Mouse (Mus musculus) layer of hippocampus, postnatal 10 days (tissue): ENCODE results near the gene Pomt1. TPM values are rescaled to one million over a fixed set of nuclear protein-coding genes. Genes with fewer than 3 reads are reported as not detected.
A peak's percentile ranks its signal among the peaks of the same experiment; 100 is the strongest.

Experiments
- DNase-seq, 2 experiments: peaks; one replicate each; pipeline ENCODE4 v3.0.0; 2021; ENCODE audit warnings: low spot score in 2 of 2
- total RNA-seq, 2 experiments: library from RNA; stranded (reverse); gene quantifications; 2 replicates each; pipeline ENCODE4 v1.2.3; 2021

Gene Pomt1
- total RNA-seq, 2 experiments from 2014 or later: 28.2 to 28.5 TPM

DNA sequence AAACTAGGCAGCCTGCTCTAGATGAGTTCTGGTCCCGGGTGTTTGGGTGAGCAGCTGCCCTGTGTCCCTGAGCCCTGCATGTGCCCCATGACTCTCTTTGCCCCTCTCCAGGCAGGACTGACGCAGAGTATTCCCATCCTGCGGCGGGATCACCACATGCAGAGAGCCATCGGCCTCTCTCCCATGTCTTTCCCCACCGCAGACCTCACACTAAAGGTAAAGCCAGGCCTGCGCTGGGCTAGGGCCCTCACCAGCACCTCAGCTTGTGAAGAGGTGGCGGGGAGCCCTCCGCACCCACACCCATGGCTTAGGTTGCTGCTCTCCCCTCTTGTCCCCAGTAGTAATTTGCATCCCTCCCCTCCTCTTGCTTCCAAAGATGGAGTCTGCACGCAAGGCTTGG is 15.4 kb upstream of the Pomt1 start:
- DNase-seq: no peak

DNA sequence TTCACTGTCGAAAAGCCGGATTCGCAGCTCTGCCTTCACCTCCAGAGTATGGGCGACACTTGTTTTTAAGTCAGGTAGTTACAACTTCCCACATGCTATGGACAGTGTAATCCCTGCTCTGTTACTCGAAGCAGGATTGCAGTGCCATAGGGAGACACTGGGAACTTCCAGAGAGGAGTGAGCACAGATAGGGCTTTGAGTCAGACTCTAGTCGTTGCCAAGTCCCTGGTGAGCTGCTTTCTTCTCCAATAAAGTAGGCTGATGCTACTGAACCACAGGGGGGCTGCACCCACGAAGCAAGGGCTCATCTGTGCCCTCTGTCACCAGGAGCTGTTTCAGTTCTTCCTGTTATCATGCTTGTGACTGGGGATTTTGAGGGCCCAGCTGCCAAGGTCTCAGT is 14.8 kb upstream of the Pomt1 start:
- DNase-seq: no peak

DNA sequence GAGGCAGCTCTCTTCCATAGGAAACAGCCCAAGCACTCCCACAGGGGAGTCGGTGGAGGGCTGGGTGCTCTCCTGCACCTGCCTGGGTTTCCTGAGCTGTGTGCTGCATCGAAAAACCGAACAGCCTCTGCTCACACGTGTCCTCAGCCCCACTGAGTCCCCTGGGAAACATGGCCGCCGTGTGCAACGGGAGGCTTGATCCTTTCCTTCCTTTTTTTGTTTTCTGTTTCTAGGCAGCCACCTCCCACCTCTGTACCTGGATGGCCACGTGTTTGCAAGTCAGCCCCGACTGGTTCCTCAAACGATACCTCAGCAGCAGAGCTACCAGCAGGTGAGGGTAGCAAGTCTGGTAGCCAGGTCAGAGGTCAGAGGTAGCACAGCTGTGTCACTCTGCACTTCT is 14.3 kb upstream of the Pomt1 start:
- DNase-seq: no peak

DNA sequence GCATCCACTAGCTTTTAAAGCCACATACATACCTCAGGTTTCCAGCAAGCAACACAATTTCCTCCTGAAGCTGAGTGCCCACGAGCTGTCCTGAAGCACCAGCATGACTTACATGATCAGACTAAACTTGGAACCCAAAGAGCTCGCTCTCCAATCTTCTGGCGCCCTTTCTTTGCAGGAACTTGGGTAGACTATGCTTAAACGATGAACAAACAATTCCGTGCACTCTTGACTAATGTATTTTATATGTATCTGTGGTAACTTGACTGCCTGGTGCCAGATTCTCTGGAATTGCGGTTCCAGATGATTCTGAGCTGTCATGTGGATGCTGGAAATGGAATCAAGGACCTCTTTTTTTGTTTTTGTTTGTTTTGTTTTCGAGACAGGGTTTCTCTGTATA is 957 bp upstream of the Pomt1 start:
- no peak for DNase-seq

DNA sequence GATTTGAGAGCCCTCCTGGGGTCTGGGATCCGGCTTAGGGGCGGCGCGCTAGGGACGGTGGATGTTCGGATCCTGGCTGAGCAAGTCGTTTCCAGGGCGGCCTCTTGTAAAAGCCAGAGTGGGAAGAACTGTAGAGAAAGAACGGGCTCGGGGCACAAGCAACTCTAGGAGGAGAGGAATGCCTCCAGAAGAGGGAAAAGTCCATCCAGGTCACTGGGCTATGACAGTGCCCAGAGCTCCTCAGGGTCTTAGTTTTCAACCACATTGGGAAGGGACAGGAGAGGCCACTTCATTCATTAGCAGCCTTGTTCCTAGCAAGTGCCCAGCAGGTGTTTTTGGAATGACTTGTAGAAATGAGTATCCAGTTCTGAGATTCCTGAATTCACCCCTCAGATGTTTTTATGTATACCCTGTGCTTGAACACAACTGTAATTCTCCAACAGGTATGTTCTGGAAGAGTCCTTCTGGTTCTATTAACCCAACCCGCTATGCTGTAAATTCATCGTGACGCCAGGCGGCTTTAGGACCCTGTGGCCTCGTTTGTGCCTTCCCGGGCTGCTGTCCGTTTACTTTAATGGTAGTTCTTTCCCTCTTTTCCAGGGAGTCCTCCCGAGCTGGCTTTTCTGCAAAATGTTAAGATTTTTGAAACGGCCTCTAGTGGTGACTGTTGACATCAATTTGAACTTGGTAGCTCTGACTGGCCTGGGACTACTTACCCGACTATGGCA is 534 bp downstream of the Pomt1 start:
- DNase-seq: peak; percentile 33 to 52

DNA sequence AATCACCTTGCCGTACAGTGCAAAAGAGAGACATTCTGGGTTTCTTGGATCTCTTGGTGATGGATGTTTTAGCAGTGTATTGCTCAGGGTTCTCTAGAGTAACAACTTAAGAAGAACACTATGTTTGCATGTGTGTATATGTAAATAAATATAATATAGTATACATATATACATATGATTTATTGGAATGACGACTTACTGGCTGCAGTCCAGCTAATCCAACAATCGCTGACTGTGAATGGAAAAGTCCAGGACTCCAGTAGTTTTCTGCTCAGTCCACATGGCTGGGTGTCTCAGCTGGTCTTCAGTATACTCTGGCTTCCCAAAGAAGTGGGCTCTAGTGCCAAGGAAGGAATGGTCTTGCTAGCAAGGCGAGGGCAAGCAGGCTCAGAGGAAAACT is 1.2 kb downstream of the Pomt1 start:
- DNase-seq: no peak

DNA sequence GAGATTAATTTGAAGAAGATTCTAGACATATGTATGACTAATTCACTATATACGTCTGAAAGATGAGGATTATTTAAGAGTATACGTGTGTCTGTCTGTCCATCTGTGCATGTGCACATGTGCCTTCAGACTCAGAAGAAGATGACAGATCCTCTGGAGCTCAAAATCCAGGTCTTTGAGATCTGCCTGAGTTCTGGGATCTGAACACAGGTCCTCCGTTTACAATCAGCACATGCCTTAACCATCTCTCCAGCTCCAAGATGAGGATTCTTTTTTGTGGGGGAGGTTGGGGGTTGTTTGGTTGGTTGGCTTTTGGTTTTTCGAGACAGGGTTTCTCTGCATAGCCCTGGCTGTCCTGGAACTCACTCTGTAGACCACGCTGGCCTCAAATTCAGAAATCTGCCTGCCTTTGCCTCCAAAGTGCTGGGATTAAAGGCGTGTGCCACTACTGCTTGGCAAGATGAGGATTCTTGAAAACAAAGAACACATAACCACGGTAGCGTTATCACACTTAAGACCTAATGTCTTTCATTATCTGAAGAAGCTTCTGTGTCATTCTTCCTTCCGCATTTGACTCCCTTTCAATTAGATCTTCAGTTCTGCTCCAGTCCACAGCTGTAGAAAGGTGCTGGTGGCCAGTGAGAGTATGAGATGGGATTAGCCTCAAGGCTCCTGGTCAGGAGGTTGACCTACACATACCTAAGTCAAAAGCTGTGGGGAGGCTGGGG is 2.5 kb downstream of the Pomt1 start:
- DNase-seq: no peak

DNA sequence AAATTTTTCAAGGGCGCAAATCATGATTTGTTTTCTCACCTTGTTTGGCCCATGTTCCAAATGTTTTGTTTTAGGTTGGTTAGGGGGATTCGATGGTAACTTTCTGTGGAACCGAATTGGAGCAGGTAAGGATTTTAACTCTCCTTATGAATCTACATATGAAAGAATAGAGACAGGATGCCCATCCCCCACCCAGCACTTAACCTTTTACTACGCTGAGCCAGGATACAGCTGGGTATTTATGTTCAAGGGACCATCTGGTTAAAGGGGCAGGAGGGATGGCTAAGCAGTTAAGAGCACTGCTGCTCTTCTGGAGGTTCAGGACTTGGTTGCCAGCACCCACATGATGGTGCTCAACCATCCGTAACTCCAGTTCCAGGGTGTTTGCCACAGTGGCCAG is 4.2 kb downstream of the Pomt1 start:
- DNase-seq: no peak

DNA sequence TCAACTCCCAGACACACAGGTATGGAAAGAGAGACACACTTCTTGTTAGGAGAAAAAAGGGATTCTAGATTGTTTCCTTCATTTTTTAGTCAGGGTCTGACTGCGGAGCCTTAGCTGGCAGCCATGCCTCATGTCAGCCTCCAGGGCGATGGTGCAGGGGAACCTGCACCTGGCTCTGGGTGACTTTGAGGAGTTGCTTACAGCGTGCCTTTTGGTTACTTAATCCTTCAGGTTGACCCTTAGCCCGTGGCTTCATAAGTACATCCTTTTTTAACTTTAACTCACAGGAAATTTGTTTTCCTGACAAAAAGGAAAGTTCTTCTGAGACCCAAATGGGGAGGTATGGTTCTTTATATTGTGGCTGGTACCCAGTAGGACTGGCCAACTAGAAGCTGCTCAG is 6.6 kb downstream of the Pomt1 start:
- no peak for DNase-seq

DNA sequence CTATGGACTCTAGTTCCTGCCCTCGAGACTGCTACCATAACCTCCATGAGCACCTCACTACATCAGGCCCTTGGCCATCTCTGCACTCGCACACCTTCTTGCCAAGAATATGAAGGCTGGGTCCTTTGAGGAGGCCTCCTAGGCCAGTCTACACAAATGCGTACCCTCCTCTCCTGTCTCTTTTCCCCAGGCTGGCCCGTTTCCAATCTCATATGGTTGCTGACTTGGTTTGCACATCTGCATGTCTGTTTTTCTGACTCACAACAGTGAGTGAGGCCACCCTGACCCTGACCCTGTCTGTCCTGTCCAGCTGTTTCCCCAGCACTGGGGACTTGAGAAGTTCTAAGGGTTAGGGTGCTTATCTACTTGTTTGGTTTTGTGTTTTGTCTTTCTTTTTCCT is 10.4 kb downstream of the Pomt1 start:
- DNase-seq: no peak

DNA sequence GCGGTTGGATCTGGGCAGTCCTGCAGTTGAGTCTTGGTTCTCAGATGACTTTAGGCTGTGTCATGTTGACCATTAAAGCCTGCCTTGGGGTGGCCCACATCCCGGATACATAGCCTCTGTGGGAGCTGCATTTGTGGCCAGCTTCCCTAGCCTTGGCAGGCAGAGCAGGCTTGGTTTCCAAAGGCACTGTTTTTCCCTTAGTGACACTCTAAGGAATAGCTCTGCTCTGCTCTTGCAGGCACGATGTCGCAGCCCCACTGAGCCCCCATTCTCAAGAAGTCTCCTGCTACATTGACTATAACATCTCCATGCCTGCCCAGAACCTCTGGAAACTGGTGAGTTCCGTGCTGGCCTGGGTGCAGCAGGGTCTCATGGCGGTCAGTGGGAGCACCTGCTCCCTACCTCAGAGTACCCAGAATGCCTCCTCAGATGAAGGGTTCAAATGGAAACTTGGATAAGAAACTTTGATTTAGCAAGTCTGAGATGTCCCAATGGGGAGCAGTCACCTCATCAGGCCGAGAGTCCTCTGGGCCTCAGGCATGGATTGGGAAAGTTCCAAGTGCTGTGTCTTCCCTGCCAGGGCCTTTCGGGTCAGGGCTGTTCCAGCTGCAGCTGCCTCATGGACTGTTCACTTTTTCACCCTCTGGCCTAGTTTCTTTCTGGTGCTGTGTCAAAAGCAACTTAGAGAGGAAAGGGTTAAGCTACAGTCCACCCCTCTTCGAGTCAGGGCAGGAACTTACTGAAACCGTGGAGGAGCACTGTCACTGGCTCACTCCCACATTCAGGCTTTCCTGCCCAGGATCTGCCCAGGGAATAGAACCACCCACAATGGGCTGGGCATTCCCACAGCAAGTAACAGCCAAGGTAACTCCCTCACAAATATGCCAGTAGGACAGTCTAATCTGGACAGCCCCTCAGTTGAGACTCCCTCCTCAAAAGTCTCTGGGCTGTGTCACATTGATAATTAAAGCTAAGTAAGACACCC is 12.3 kb downstream of the Pomt1 start:
- no peak for DNase-seq

DNA sequence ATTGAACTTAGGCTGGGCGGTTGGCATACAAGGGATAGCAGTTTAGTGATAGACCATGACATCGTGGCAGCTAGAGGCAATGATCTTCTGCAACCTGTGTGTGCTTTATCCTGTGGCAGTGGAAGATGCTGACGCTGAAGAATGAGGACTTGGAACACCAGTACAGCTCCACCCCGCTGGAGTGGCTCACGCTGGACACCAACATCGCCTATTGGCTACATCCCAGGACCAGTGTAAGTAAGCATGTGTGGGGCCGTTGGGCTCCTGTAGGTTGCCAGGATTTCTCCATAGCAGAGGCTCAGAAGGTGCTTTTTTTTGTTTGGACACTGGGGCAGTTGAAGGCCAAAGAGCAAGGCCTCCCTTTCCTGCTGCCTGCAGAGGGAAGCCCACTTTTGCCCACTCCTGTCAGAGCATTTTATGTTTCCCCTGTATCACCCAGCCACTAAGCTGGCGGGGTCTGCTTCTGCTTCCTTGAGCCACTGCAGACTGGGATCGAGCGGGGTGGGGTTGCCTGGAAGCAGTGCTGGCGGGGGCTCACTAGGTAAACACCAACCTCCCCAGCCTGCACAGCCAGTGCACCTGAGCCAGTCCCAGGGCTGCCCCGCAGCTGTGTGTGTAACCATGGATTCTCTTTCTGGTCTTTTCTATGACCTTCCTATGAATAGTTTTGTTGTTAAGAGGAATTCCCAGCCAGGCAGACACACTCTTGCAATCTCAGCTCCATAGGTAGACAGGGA is 15.6 kb downstream of the Pomt1 start:
- DNase-seq: no peak

DNA sequence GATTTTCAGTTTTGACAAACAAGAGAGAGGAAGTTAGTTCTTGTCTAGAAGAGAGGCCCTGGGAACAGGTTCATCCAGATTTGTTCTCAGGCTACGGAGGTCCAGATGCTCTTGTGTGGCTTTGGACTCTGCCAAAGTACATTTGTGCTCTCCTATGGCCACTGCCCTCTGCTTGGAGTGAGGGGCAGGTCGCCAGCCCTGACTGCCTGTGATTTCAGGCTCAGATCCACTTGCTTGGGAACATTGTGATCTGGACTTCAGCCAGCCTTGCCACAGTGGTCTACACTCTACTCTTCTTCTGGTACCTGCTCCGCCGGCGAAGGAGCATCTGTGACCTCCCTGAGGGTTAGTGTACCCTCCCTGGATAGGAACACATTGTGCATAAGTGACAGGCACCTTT is 16.3 kb downstream of the Pomt1 start:
- no peak for DNase-seq

DNA sequence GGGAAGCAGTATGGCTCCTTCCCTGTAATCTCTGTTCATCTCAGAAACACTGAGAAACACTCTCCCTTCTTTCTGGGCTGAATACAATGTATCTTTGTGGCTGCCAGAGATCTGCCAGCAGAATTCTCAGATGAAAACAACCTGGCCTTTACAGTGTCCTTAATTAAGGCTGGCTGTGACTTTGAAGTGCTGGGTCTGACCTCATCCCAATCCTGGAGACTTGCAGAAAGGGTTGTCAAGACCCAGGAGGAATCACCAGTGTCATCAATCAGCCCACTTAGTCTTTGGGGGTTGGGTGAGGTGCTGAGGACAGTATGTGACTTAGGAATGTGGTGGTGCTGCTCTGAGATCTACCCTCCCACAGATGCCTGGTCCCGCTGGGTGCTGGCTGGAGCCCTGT is 17.0 kb downstream of the Pomt1 start:
- DNase-seq: no peak

DNA sequence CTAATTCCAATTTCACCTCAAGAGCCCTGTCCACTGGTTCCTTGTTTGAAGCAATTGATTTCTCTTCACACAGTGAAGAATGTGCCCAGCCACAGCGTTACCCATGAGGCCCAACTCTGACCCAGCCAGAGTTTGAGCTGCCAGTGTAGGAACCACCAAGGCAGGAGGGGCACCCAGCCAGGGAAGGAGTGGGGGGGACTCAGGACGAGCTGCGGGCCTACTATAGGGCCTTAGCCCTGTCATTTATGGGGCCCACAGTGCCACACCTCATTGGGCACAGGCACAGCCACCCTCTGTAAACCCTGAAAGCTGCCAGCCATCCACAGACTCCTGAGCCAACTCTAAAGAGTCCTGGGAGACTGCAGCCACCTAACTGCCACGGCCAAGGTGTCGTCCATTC is 18.2 kb downstream of the Pomt1 start:
- DNase-seq: no peak

DNA sequence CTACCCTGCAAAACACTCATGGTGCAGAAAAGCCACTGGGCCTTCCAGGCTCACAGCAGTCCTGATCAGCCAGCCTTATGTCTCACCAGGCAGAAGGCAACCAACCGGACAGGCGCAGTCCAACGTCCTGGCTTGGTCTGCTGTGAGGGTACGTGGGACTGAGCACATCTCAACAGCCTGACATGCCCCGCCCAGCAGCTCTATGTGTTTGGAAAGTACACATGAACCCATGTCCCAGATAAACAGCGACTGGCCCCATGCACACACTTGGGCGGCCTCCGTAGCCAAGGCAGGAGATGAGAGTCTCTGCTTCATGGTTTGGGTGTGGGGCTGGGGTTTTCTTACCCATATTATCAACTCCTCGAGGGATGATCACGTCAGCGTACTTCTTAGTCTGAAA is 19.9 kb downstream of the Pomt1 start:
- DNase-seq: no peak

DNA sequence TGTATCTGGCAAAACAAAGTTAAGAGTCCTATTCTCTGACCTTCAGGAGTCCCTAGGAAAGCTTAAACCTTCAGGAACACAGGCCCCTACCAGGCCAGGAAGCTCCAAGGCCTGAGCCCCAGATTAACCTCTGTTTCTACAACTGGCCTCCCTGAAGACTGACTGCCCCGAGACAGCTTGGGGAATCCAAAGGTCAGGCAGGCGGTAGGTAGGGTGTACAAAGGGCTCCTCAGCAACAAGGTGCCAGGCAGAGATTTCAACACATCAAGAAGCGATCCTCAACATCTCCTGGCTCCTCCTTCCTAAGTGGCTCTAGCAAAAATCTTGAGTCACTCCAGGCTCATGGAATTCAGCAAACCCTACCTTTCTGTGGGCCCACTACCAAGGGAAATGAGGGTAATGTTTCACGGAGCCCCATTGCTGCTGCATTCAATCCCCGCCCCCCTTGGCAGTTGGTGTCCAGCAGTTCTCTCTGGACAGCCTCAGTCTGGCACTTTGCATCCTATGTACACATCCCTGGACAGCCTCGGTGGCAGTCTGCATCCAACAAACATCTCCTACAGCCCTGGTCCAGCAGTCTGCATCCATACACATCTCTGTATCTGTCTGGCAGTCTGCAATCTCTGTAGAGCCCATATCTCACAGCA is 22.6 kb downstream of the Pomt1 start:
- DNase-seq: no peak

DNA sequence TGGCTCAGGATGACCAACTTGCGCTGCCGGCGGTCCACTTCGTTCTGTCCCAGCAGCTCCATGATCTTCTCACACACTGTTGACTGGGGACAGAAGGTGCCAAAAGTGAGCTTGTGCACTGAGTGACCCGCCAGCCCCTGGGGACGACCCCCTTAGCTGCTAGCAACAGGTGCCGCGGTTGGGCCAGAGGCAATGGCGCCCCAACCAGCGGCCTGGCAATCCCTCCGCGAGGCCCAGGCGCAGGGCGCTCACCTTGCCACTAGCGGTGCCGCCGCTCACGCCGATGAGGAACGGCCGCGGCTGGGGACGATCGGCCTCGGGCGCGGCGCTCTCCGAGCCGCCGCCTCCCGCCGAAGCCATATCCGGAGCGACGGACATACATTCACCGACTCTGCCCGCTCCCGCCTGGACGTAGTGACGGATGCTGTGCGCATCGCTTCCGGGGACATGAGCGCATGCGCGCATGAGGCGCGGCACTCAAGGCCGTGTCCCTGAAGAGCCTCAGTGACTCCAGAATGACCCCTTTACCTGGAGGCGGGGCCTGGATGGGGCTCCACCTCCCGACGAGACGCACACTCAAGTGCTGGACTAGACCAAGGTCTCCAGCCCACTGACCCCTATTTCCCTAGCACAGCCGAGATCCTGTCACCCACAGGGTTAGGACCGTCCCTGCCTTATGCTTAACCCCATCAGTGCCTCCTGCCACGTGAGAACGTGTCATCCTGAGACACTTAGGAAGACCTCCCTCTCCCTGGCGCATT is 23.4 kb downstream of the Pomt1 start, which contains the start of gene Uck1:
Gene Uck1, minus strand, starts transcription at position 503 of the 761 bp plus-strand sequence.
- DNase-seq: peak; percentile 82 to 88

DNA sequence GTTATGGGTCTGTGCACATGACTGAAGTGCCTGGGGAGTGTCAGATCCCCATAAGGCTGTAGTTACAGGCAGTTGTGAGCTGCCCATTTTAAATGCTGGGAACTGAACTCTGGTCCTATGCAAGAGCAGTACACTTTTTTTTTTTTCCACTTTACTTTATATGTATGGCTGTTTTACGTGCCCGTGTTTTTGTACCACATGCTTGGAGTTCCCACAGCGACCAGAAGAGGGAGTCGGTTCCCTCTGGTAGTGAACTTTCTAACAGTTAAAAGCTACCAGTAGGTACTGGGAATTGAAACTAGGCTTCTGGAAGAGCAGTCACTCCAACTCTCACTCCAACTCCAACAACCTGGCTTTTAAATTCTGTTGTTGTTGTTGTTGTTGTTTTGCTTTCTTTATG is 24.2 kb downstream of the Pomt1 start:
- DNase-seq: peak; percentile 29 to 50

DNA sequence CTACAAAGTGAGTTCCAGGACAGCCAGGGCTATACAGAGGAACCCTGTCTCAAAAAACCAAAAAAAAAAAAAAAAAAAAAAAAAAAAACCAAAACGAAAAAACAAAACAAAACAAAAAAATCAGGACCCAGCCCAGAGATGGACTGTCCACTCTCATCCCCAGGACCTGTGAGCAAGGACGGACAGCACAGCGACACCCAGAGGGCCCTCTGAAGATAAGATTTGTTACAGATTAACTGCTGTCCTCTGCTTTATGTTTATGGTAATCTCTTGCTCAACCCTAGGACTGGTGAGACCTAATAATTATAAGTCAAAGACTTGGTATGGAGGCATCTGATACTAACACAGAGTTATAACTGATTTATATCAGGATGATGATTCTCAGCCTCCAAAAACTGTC is 39.4 kb downstream of the Pomt1 start:
- DNase-seq: no peak
